Comparison of ENCODE assay signal across 12 mouse cellular contexts in genomic region chr16:44765555-44766319, GRCm38 (mm10). TPM values are rescaled to one million over a fixed set of nuclear protein-coding genes. Genes with fewer than 3 reads are reported as not detected.
A peak's percentile ranks its signal among the peaks of the same experiment; 100 is the strongest.
DNase-seq lines count a peak whose midpoint lies in the region; ATAC-seq and TF ChIP-seq lines count a peak whose summit lies in the region.
"Had no signal": no experiment of that assay in that cellular context is flagged by ENCODE, and none has a peak within 500 bp of the region (broad histone marks: within the 10 kb centered on the region; RNA-seq: fewer than 3 reads in every experiment).

Gene Cd200r1, plus strand, starts transcription at chr16:44765736.

- H3K4me2 ChIP-seq in liver, embryonic 14.5 days (ENCODE audit: low read depth): peak within 1 kb of the TSS; percentile 74
- H3K4me2 ChIP-seq in forebrain, embryonic 14.5 days (ENCODE audit: low read length): no peak within 1 kb of the TSS
- H3K4me2 ChIP-seq: neural tube, embryonic 13.5 days had no signal

- peak within 1 kb of the TSS; percentile 51 for H3K9ac ChIP-seq in liver, embryonic 14.5 days (replicated peaks)
- no peak within 1 kb of the TSS for H3K9ac ChIP-seq in forebrain, embryonic 14.5 days (ENCODE audit: low read length)
- H3K9ac ChIP-seq: neural tube, embryonic 13.5 days had no signal

- no peaks in the 10 kb centered on the region for H3K27me3 ChIP-seq in spleen, adult 2 months (ENCODE audit: control insufficient read depth, insufficient read depth, low read length)
- no peaks in the 10 kb centered on the region for H3K27me3 ChIP-seq in liver, embryonic 14.5 days (ENCODE audit: control insufficient read depth, insufficient read depth, low read length)
- no peaks in the 10 kb centered on the region for H3K27me3 ChIP-seq in cerebellum, adult 2 months (ENCODE audit: control insufficient read depth, insufficient read depth, low read length)
- H3K27me3 ChIP-seq in forebrain, embryonic 14.5 days (replicated peaks; ENCODE audit: control insufficient read depth, insufficient read depth, low read length): no peaks in the 10 kb centered on the region
- H3K27me3 ChIP-seq: neural tube, embryonic 13.5 days; Patski had no signal

- peak; percentile 77 for ATAC-seq in liver, embryonic 14.5 days (ENCODE audit: insufficient read depth)
- no peak for ATAC-seq in forebrain, embryonic 14.5 days
- ATAC-seq: Patski had no signal

- DNase-seq in spleen, adult 2 months (ENCODE audit: low read depth in 1 of 2, low spot score in 2 of 2): no peak
- no peak for DNase-seq in spleen, postnatal 4 days (ENCODE audit: low spot score in 2 of 2)
- no peak for DNase-seq in liver, embryonic 14.5 days (ENCODE audit: low read depth in 3 of 3, low spot score in 3 of 3)
- DNase-seq in thymus, postnatal 14 days: peak; percentile 37
- DNase-seq in left cerebral cortex, adult 9 months (ENCODE audit: low spot score in 2 of 2): no peak
- DNase-seq in cerebellum, adult 2 months: no peak
- DNase-seq in forebrain, embryonic 14.5 days (ENCODE audit: low spot score): no peak
- DNase-seq: lung, postnatal 10 days had no signal

- no peaks in the 10 kb centered on the region for H3K36me3 ChIP-seq in spleen, adult 2 months (ENCODE audit: control insufficient read depth, insufficient read depth, low read length)
- H3K36me3 ChIP-seq in liver, embryonic 14.5 days (replicated peaks; ENCODE audit: control insufficient read depth, insufficient read depth, low read depth): no peaks in the 10 kb centered on the region
- no peaks in the 10 kb centered on the region for H3K36me3 ChIP-seq in forebrain, embryonic 14.5 days (ENCODE audit: control insufficient read depth, insufficient read depth, low read length)
- H3K36me3 ChIP-seq: hindbrain, embryonic 10.5 days; neural tube, embryonic 13.5 days had no signal

- H3K4me3 ChIP-seq in spleen, adult 2 months (ENCODE audit: extremely low read depth, insufficient read depth, insufficient read length): peak within 1 kb of the TSS; percentile 64
- H3K4me3 ChIP-seq in bone marrow macrophage, adult 2 months (ENCODE audit: insufficient read depth, low read length): peak within 1 kb of the TSS; percentile 72
- peak within 1 kb of the TSS; percentile 53 to 62 for H3K4me3 ChIP-seq in liver, embryonic 14.5 days (ENCODE audit: insufficient read depth in 1 of 2, low read depth in 2 of 2, low read length in 2 of 2)
- H3K4me3 ChIP-seq in cerebellum, adult 2 months (replicated peaks; ENCODE audit: insufficient read depth, low read depth, low read length): no peak within 1 kb of the TSS
- no peak within 1 kb of the TSS for H3K4me3 ChIP-seq in forebrain, embryonic 14.5 days (ENCODE audit: low read depth, low read length)
- H3K4me3 ChIP-seq: hindbrain, embryonic 10.5 days; neural tube, embryonic 13.5 days had no signal

- 0 out of 2 replicates have a peak, but pooled peaks have one; percentile 15 for TF ChIP-seq EP300 in liver, embryonic 14.5 days (IDR thresholded peaks at IDR 0.05; ENCODE audit: low read depth)

- no peak for TF ChIP-seq POLR2A in spleen, adult 2 months (IDR thresholded peaks at IDR 0.05; ENCODE audit: low read depth, low read length)
- no peak for TF ChIP-seq POLR2A in bone marrow macrophage, adult 2 months (IDR thresholded peaks at IDR 0.05; ENCODE audit: borderline replicate concordance, low read depth, low read length)
- TF ChIP-seq POLR2A in cerebellum, adult 2 months (IDR thresholded peaks at IDR 0.05; ENCODE audit: borderline replicate concordance, insufficient read depth, low read length): no peak

- H3K4me1 ChIP-seq in spleen, adult 2 months (ENCODE audit: control insufficient read depth, insufficient read depth, insufficient read length): no peaks in the 10 kb centered on the region
- H3K4me1 ChIP-seq in bone marrow macrophage, adult 2 months (ENCODE audit: control insufficient read depth, insufficient read depth, low read length): peaks cover 22% of the 10 kb centered on the region
- H3K4me1 ChIP-seq in liver, embryonic 14.5 days (replicated peaks; ENCODE audit: control insufficient read depth in 2 of 2, insufficient read depth in 2 of 2, low read length in 1 of 2): peaks cover 0 to 8% of the 10 kb centered on the region in 2 experiments; a peak in 3 of 4 replicates
- no peaks in the 10 kb centered on the region for H3K4me1 ChIP-seq in cerebellum, adult 2 months (ENCODE audit: control insufficient read depth, insufficient read depth, low read length)
- H3K4me1 ChIP-seq in forebrain, embryonic 14.5 days (ENCODE audit: control insufficient read depth, insufficient read depth, low read length): no peaks in the 10 kb centered on the region
- H3K4me1 ChIP-seq: hindbrain, embryonic 10.5 days; neural tube, embryonic 13.5 days had no signal

- TF ChIP-seq CTCF in spleen, adult 2 months (IDR thresholded peaks at IDR 0.05; ENCODE audit: extremely low read depth, insufficient read depth, insufficient read length, insufficient replicate concordance): no peak
- TF ChIP-seq CTCF in bone marrow macrophage, adult 2 months (IDR thresholded peaks at IDR 0.05; ENCODE audit: low read depth, low read length): no peak
- no peak for TF ChIP-seq CTCF in liver, embryonic 14.5 days (IDR thresholded peaks at IDR 0.05; ENCODE audit: low read depth)
- no peak for TF ChIP-seq CTCF in cerebellum, adult 2 months (IDR thresholded peaks at IDR 0.05; ENCODE audit: borderline replicate concordance, insufficient read depth, low read depth, low read length)

- peak within 1 kb of the TSS; percentile 49 for H3K27ac ChIP-seq in spleen, adult 2 months (ENCODE audit: insufficient read depth, low read length)
- peak within 1 kb of the TSS; percentile 61 for H3K27ac ChIP-seq in bone marrow macrophage, adult 2 months (ENCODE audit: insufficient read depth, low read depth, low read length)
- no peak within 1 kb of the TSS for H3K27ac ChIP-seq in liver, embryonic 14.5 days
- no peak within 1 kb of the TSS for H3K27ac ChIP-seq in cerebellum, adult 2 months (ENCODE audit: insufficient read depth, low read length)
- H3K27ac ChIP-seq in forebrain, embryonic 14.5 days (ENCODE audit: low read depth, low read length): no peak within 1 kb of the TSS
- H3K27ac ChIP-seq: hindbrain, embryonic 10.5 days; neural tube, embryonic 13.5 days had no signal

- no peaks in the 10 kb centered on the region for H3K9me3 ChIP-seq in liver, embryonic 14.5 days (ENCODE audit: control insufficient read depth, low read length)
- H3K9me3 ChIP-seq in forebrain, embryonic 14.5 days (replicated peaks; ENCODE audit: control insufficient read depth, low read length): no peaks in the 10 kb centered on the region
- H3K9me3 ChIP-seq: hindbrain, embryonic 10.5 days; neural tube, embryonic 13.5 days had no signal

- 5% methylated on average over 22 of the region's 22 CpGs for WGBS in spleen, adult 2 months
- WGBS in liver, embryonic 14.5 days (ENCODE audit: insufficient replicate concordance): 8% methylated on average over 22 of the region's 22 CpGs
- WGBS in cerebellum, adult 2 months: 69% methylated on average over 22 of the region's 22 CpGs
- 82% methylated on average over 22 of the region's 22 CpGs for WGBS in forebrain, embryonic 14.5 days

RNA-seq across cellular contexts. Expression of gene Cd200r1, which starts in this region (rescaled TPM):
- 1.8 and 2.6 TPM in 2 replicates for polyA plus RNA-seq in spleen, adult 2 months (2012; rRNA removed)
- 97.6 and 98.0 TPM in 2 replicates for polyA plus RNA-seq in bone marrow macrophage, adult 2 months (2012; ENCODE audit: insufficient read depth, insufficient read length, missing spikeins)
- 1.2 and 2.1 TPM in 2 replicates for polyA plus RNA-seq in liver, embryonic 14.5 days (2012; rRNA removed)
- 3.1 and 3.4 TPM in 2 replicates for polyA plus RNA-seq in liver, embryonic 14.5 days (2014; fragmentation: Nextera tagmentation; extraction: Ambion mirVana)
- 0.18 and 0.24 TPM in 2 replicates for polyA plus RNA-seq in cerebellum, adult 2 months (2012; rRNA removed)
- 0.70 and 1.1 TPM in 2 replicates for polyA plus RNA-seq in forebrain, embryonic 14.5 days (2014; fragmentation: Nextera tagmentation; extraction: Ambion mirVana)

Comparison
In these comparisons a context has a peak if more than half of its experiments do, and no peak if none do; other contexts are left out.
1. RNA of gene Cd200r1 (polyA plus RNA-seq): 97.6 to 98.0 TPM in bone marrow macrophage, adult 2 months; 1.2 to 3.4 TPM in liver, embryonic 14.5 days, 1.8 to 2.6 TPM in spleen, adult 2 months, 0.70 to 1.1 TPM in forebrain, embryonic 14.5 days and 0.18 to 0.24 TPM in cerebellum, adult 2 months; every median in the first group is over 10 times any median in the second.
2. H3K27ac ChIP-seq: peak in spleen, adult 2 months (single experiment) and bone marrow macrophage, adult 2 months (single experiment); none in liver, embryonic 14.5 days (single experiment), cerebellum, adult 2 months (single experiment) and forebrain, embryonic 14.5 days (single experiment).
3. H3K4me3 ChIP-seq: peak in spleen, adult 2 months (single experiment), bone marrow macrophage, adult 2 months (single experiment) and liver, embryonic 14.5 days (2 of 2); none in cerebellum, adult 2 months (single experiment) and forebrain, embryonic 14.5 days (single experiment).